Comparison of ENCODE assay signal across 8 mouse cellular contexts in genomic region chr2:30717566-30718328, GRCm38 (mm10).
DNase-seq lines count a peak whose midpoint lies in the region; ATAC-seq and TF ChIP-seq lines count a peak whose summit lies in the region.

No protein-coding gene starts in this region.

- WGBS in liver, adult 2 months = 27% methylated on average over 16 of the region's 16 CpGs
- WGBS in embryonic facial prominence, embryonic 12.5 days = 7% methylated on average over 16 of the region's 16 CpGs
- 3% methylated on average over 16 of the region's 16 CpGs for WGBS in hindbrain, embryonic 11.5 days
- WGBS in liver, embryonic 15.5 days (ENCODE audit: insufficient replicate concordance) = 17% methylated on average over 16 of the region's 16 CpGs
- 14% methylated on average over 16 of the region's 16 CpGs for WGBS in stomach, embryonic 16.5 days
- WGBS in thymus, adult 2 months = 46% methylated on average over 16 of the region's 16 CpGs

- no peaks in the 10 kb centered on the region for H3K27me3 ChIP-seq in liver, adult 2 months (ENCODE audit: control insufficient read depth, insufficient read depth, low read length)
- no peaks in the 10 kb centered on the region for H3K27me3 ChIP-seq in embryonic facial prominence, embryonic 12.5 days
- H3K27me3 ChIP-seq in hindbrain, embryonic 11.5 days (ENCODE audit: control insufficient read depth, insufficient read depth, low read length) = no peaks in the 10 kb centered on the region
- peaks cover 75% of the 10 kb centered on the region for H3K27me3 ChIP-seq in liver, embryonic 15.5 days
- H3K27me3 ChIP-seq in stomach, embryonic 16.5 days (ENCODE audit: control insufficient read depth, insufficient read depth, low read length) = no peaks in the 10 kb centered on the region
- peaks cover 2% of the 10 kb centered on the region; the same call in 1 of the 2 replicates for H3K27me3 ChIP-seq in thymus, adult 2 months (ENCODE audit: control insufficient read depth, insufficient read depth, low read length)

- no peak for ATAC-seq in embryonic facial prominence, embryonic 12.5 days (ENCODE audit: insufficient number of reproducible peaks, insufficient read depth, low FRiP score, low TSS enrichment)
- ATAC-seq in hindbrain, embryonic 11.5 days (ENCODE audit: low FRiP score) = no peak
- ATAC-seq in liver, embryonic 15.5 days (ENCODE audit: insufficient read depth) = no peak
- no peak for ATAC-seq in stomach, embryonic 16.5 days (ENCODE audit: insufficient read depth, low FRiP score)
- no peak for ATAC-seq in CD4-positive, CD25-positive, alpha-beta regulatory T cell, adult 4 months

- H3K79me2 ChIP-seq in liver, adult 2 months (ENCODE audit: control insufficient read depth, insufficient read depth, low read length) = no peaks in the 10 kb centered on the region

- H3K4me1 ChIP-seq in liver, adult 2 months (ENCODE audit: control insufficient read depth, insufficient read depth, low read length) = peaks cover 17% of the 10 kb centered on the region
- H3K4me1 ChIP-seq in embryonic facial prominence, embryonic 12.5 days = peaks cover 80% of the 10 kb centered on the region
- H3K4me1 ChIP-seq in hindbrain, embryonic 11.5 days (replicated peaks; ENCODE audit: control insufficient read depth, insufficient read depth, low read length) = peaks cover 54% of the 10 kb centered on the region
- H3K4me1 ChIP-seq in liver, embryonic 15.5 days (replicated peaks) = peaks cover 50% of the 10 kb centered on the region
- H3K4me1 ChIP-seq in stomach, embryonic 16.5 days (ENCODE audit: control insufficient read depth, insufficient read depth, low read length) = peaks cover 73% of the 10 kb centered on the region
- H3K4me1 ChIP-seq in thymus, adult 2 months (replicated peaks; ENCODE audit: control insufficient read depth, insufficient read depth, low read length) = peaks cover 20% of the 10 kb centered on the region

- TF ChIP-seq CTCF in liver, adult 2 months (IDR thresholded peaks at IDR 0.05; ENCODE audit: low read depth, low read length) = no peak
- no peak for TF ChIP-seq CTCF in thymus, adult 2 months (IDR thresholded peaks at IDR 0.05; ENCODE audit: borderline replicate concordance, control insufficient read depth, extremely low read depth, insufficient read depth, low read length, poor library complexity)

- no peak for TF ChIP-seq POLR2A in liver, adult 2 months (IDR thresholded peaks at IDR 0.05; ENCODE audit: extremely low read depth, insufficient read depth, low read length)
- no peak for TF ChIP-seq POLR2A in thymus, adult 2 months (IDR thresholded peaks at IDR 0.05; ENCODE audit: control insufficient read depth, extremely low read depth, insufficient read depth, low read length, poor library complexity)

- H3K4me2 ChIP-seq in embryonic facial prominence, embryonic 12.5 days (replicated peaks) = peak overlapping the region; percentile 57
- peak overlapping the region; percentile 26 for H3K4me2 ChIP-seq in hindbrain, embryonic 11.5 days (replicated peaks; ENCODE audit: low read depth, low read length)
- peak overlapping the region; percentile 64 for H3K4me2 ChIP-seq in liver, embryonic 15.5 days
- H3K4me2 ChIP-seq in stomach, embryonic 16.5 days (ENCODE audit: low read depth, low read length) = peak overlapping the region; percentile 78

- H3K9me3 ChIP-seq in embryonic facial prominence, embryonic 12.5 days = no peaks in the 10 kb centered on the region
- H3K9me3 ChIP-seq in hindbrain, embryonic 11.5 days (ENCODE audit: control insufficient read depth, low read length) = no peaks in the 10 kb centered on the region
- H3K9me3 ChIP-seq in liver, embryonic 15.5 days (replicated peaks) = no peaks in the 10 kb centered on the region
- H3K9me3 ChIP-seq in stomach, embryonic 16.5 days (replicated peaks; ENCODE audit: control insufficient read depth, low read length) = no peaks in the 10 kb centered on the region

- H3K36me3 ChIP-seq in liver, adult 2 months (ENCODE audit: control insufficient read depth, insufficient read depth, low read length) = no peaks in the 10 kb centered on the region
- no peaks in the 10 kb centered on the region for H3K36me3 ChIP-seq in embryonic facial prominence, embryonic 12.5 days
- H3K36me3 ChIP-seq in hindbrain, embryonic 11.5 days (ENCODE audit: control insufficient read depth, insufficient read depth, low read length) = no peaks in the 10 kb centered on the region
- H3K36me3 ChIP-seq in liver, embryonic 15.5 days (replicated peaks) = no peaks in the 10 kb centered on the region
- no peaks in the 10 kb centered on the region for H3K36me3 ChIP-seq in stomach, embryonic 16.5 days (ENCODE audit: control insufficient read depth, insufficient read depth, low read length)
- H3K36me3 ChIP-seq in thymus, adult 2 months (ENCODE audit: control insufficient read depth, insufficient read depth, low read length) = no peaks in the 10 kb centered on the region

- H3K4me3 ChIP-seq in liver, adult 2 months (ENCODE audit: insufficient read depth, low read depth, low read length) = peak overlapping the region; percentile 18; the same call in 1 of the 2 replicates
- H3K4me3 ChIP-seq in embryonic facial prominence, embryonic 12.5 days = no peak overlapping the region
- no peak overlapping the region for H3K4me3 ChIP-seq in hindbrain, embryonic 11.5 days (ENCODE audit: low read depth, low read length)
- peak overlapping the region; percentile 18; the same call in 1 of the 2 replicates for H3K4me3 ChIP-seq in liver, embryonic 15.5 days (replicated peaks)
- H3K4me3 ChIP-seq in stomach, embryonic 16.5 days (replicated peaks; ENCODE audit: low read length) = peak overlapping the region; percentile 20; the same call in 1 of the 2 replicates
- no peak overlapping the region for H3K4me3 ChIP-seq in thymus, adult 2 months (ENCODE audit: control insufficient read depth, insufficient read depth, low read length)

- peak; percentile 45 for DNase-seq in liver, adult 2 months (ENCODE audit: extremely low read depth, low read depth, low spot score)
- no peak for DNase-seq in liver
- DNase-seq in hindbrain, embryonic 11.5 days (ENCODE audit: low spot score) = peak; percentile 40
- no peak for DNase-seq in thymus, adult 2 months

- peak overlapping the region; percentile 79 for H3K27ac ChIP-seq in liver, adult 2 months (replicated peaks; ENCODE audit: insufficient read depth, low read depth, low read length)
- H3K27ac ChIP-seq in embryonic facial prominence, embryonic 12.5 days = peak overlapping the region; percentile 100
- peak overlapping the region; percentile 100 for H3K27ac ChIP-seq in hindbrain, embryonic 11.5 days (ENCODE audit: low read depth, low read length)
- peak overlapping the region; percentile 42 for H3K27ac ChIP-seq in liver, embryonic 15.5 days (replicated peaks)
- H3K27ac ChIP-seq in stomach, embryonic 16.5 days (ENCODE audit: low read length) = peak overlapping the region; percentile 100
- no peak overlapping the region for H3K27ac ChIP-seq in thymus, adult 2 months (ENCODE audit: control insufficient read depth, insufficient read depth, low read length)

- H3K9ac ChIP-seq in liver, adult 2 months (ENCODE audit: low read depth, low read length) = peak overlapping the region; percentile 19; the same call in 1 of the 2 replicates
- H3K9ac ChIP-seq in embryonic facial prominence, embryonic 12.5 days = peak overlapping the region; percentile 1
- H3K9ac ChIP-seq in hindbrain, embryonic 11.5 days (ENCODE audit: low read depth, low read length) = peak overlapping the region; percentile 59
- no peak overlapping the region for H3K9ac ChIP-seq in liver, embryonic 15.5 days
- H3K9ac ChIP-seq in stomach, embryonic 16.5 days (ENCODE audit: low read length) = peak overlapping the region; percentile 72

Comparison
In these comparisons a context has a peak if more than half of its experiments do, and no peak if none do; other contexts are left out.
1. DNase-seq: peak in liver, adult 2 months (single experiment) and hindbrain, embryonic 11.5 days (single experiment); none in liver (single experiment) and thymus, adult 2 months (single experiment).
2. H3K4me3 ChIP-seq: peak in liver, adult 2 months (single experiment), liver, embryonic 15.5 days (single experiment) and stomach, embryonic 16.5 days (single experiment); none in embryonic facial prominence, embryonic 12.5 days (single experiment), hindbrain, embryonic 11.5 days (single experiment) and thymus, adult 2 months (single experiment).
3. H3K4me2 ChIP-seq: peak in every context shown above with its lines; median percentile 78 in stomach, embryonic 16.5 days; 64 in liver, embryonic 15.5 days; 57 in embryonic facial prominence, embryonic 12.5 days; 26 in hindbrain, embryonic 11.5 days.